Mouse (Mus musculus): ENCODE data around the gene Tcl1b1.
"Not testable (repeated sequence)": the region's sequence is repeated elsewhere in the genome, so short reads cannot be mapped to it uniquely, and the experiment has no call there.

DNA sequence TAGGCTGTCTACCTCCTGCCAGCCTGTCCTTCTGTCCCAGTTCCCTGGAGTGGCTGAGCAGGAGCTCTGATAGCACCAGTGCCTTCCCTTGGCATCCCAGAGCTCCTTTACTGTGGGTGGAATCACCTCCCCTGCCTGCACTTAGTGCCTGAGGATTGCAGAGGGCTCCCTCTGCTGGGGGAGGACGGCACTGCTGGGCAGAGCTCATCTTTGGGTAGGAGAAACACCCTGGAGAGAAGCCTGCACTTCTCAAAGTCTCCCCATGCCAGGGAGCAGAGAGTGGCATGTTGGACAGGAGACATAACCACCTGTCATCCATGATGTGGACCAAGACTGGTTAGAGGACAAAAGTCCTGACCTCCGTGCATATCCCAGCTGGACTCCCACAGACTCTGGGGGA lies 29.5 kb downstream of the Tcl1b1 start:
- TF ChIP-seq POLR2A (IDR thresholded peaks at IDR 0.05; ENCODE audit: low read depth, low read length); CTCF (IDR thresholded peaks at IDR 0.05; ENCODE audit: extremely low read depth, insufficient read depth, insufficient read length, insufficient replicate concordance): not testable (repeated sequence)

Measured in spleen, adult 2 months (tissue).